Mouse (Mus musculus) bone marrow, adult 2 months (tissue): ENCODE measurements at regions not wholly inside any gene's neighbourhood (a gene's known extent, or its start where the extent isn't known, plus 50 kb on each side); places are given as distances from the start of the nearest gene placed in this dataset.

Source experiments
- H3K27ac ChIP-seq: fragments of 200-500 bp; 2 replicates; pipeline ENCODE4 v1.5.1; 2012; ENCODE audit warnings: low read depth, mild to moderate bottlenecking, control low read depth, inconsistent platforms, low read length; ENCODE audit not compliant: control insufficient read depth, poor library complexity, insufficient read depth
- H3K4me1 ChIP-seq: fragments of 200-500 bp; 2 replicates; pipeline ENCODE4 v1.6.1; 2011; ENCODE audit warnings: low read length; ENCODE audit not compliant: control insufficient read depth, insufficient read depth
- H3K4me3 ChIP-seq: fragments of 200-500 bp; replicated peaks from 2 replicates; pipeline ENCODE3; 2011; ENCODE audit warnings: mild to moderate bottlenecking, low read depth, low read length, control low read depth; ENCODE audit not compliant: control insufficient read depth
- CTCF ChIP-seq: fragments of 200-500 bp; IDR thresholded peaks from 2 replicates; pipeline ENCODE4 v1.5.1; 2011; ENCODE audit warnings: low read length, control low read depth; ENCODE audit not compliant: control insufficient read depth, insufficient read depth
- POLR2A ChIP-seq: fragments of 200-500 bp; IDR thresholded peaks from 2 replicates; pipeline ENCODE4 v1.6.1; 2011; ENCODE audit warnings: low read depth, mild to moderate bottlenecking, control low read depth, low read length, borderline replicate concordance; ENCODE audit not compliant: control insufficient read depth
- WGBS: fragments of 180-500 bp; shearing (Covaris S2); methylation state at CpG from one replicate; pipeline ENCODE4 v1.1.7; 2018; 5-methylcytosine and 5-hydroxymethylcytosine counted together

GRCm38 (mm10) chr16:93392024-93392675 lies 211.7 kb downstream of the Setd4 start:
- H3K4me3 ChIP-seq: no peak overlapping the region
- no peak overlapping the region for H3K27ac ChIP-seq
- no peaks in the 10 kb centered on the region for H3K4me1 ChIP-seq
- 21% methylated on average over 16 of the region's 16 CpGs for WGBS
- TF ChIP-seq POLR2A: no peak
- no peak for TF ChIP-seq CTCF

DNA sequence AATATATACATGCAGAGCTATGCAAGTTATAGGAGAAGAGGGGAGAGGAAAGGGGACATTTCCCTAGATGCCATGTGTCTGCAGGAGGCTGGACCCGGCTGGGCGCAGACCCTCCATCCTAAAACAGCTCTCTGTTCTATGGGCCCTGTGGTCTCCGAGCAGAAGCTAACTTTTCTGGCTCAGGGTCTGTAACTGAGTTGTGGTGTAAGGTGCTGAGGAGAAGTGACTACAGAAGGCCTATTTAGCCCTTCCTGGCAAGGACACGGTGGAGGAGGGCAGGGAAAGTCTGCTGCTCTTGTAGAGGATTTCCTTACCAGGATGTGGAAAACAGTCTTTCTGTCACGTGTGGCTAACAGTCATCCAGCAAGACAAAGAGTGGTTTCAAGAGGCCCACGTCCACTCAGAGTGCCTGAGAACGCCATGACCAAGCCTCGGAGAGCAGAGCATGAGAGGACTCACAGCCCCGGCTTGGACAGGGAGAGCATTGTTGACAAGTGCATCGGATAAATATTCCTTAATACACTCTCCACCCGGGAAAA lies 216.2 kb downstream of the Setd4 start:
- TF ChIP-seq CTCF: no peak
- TF ChIP-seq POLR2A: no peak
- 61% methylated on average over 11 of the region's 11 CpGs for WGBS
- Histone ChIP-seq H3K27ac (no peak overlapping the region), H3K4me3 (no peak overlapping the region), H3K4me1 (no peaks in the 10 kb centered on the region)

- WGBS: 76% methylated on average over 8 of the region's 8 CpGs
- no peak overlapping the region for H3K27ac ChIP-seq
- TF ChIP-seq POLR2A (no peak), CTCF (no peak)
- no peak overlapping the region for H3K4me3 ChIP-seq
- H3K4me1 ChIP-seq: no peaks in the 10 kb centered on the region
Measured at GRCm38 (mm10) chr16:93384039-93384537, 219.8 kb downstream of the Setd4 start.

DNA sequence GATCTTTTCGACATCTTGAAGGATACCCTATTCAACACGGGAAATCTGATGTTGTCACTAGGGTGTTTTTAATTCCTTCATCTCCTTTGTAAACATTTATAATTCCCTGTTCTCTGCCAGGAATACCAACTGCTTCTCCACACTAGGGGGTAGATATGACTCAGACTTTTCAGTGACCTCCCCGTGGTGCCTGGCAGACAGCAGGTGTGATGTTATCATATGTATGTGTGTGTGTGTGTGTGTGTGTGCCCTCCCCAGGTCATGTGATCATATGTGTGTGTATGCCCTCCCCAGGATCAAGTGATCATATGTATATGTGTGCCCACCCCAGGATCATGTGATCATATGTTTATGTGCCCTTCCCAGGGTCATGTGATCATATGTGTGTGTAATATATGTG lies 220.9 kb downstream of the Setd4 start:
- no peak overlapping the region for H3K4me3 ChIP-seq
- H3K27ac ChIP-seq: no peak overlapping the region
- TF ChIP-seq CTCF (no peak), POLR2A (no peak)
- 68% methylated on average over 3 of the region's 3 CpGs for WGBS
- no peaks in the 10 kb centered on the region for H3K4me1 ChIP-seq

DNA sequence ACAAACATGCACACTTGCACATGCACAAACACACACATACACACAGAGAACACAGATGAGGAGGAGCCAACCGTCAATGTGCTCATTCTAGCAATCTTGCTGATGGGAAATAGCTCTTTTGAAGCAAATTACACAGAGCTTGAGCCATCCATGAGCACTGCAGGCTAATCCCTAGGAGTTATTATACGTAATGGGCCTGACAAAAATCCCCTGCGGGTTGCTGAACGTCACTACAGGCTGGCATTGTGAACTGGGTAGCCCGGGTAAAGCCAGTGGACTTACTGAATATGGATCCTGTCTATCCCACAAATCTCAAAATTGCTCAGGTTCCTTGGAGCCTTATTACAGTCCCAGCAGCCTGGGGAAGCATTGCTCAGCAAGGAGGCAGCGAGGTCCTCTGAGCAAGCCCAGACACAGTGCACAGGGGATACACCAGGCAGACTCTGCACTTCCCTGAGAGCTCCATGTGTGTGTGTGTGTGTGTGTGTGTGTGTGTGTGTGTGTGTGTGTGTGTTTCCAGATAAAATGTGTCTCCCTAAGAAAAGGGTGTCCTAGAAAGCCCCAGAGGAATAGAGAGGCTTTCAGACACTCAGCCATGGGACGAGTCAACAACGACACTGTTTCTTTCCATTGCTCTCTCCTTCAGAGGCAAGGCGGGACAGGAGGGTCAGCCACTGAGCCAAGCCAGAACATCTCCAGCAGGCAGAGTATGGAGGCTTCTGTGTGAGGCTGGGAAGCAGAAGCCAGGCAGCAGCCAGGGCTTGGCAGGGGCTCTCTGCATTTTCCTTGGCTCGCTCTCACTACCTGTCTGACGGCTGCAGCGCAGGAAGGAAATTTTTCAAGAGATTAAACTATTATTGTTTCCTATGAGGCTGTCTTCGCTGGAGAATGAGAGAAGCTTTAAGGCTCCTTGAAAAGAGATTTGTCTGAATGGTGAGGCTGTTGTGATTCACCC lies 222.9 kb downstream of the Setd4 start:
- TF ChIP-seq POLR2A (no peak), CTCF (no peak)
- H3K4me1 ChIP-seq: no peaks in the 10 kb centered on the region
- no peak overlapping the region for H3K27ac ChIP-seq
- no peak overlapping the region for H3K4me3 ChIP-seq
- 63% methylated on average over 13 of the region's 13 CpGs for WGBS

- WGBS: 45% methylated on average over 4 of the region's 4 CpGs
- TF ChIP-seq CTCF (no peak), POLR2A (no peak)
- no peak overlapping the region for H3K4me3 ChIP-seq
- H3K4me1 ChIP-seq: no peaks in the 10 kb centered on the region
- no peak overlapping the region for H3K27ac ChIP-seq
Measured at GRCm38 (mm10) chr16:93380117-93380516, 223.7 kb downstream of the Setd4 start.

DNA sequence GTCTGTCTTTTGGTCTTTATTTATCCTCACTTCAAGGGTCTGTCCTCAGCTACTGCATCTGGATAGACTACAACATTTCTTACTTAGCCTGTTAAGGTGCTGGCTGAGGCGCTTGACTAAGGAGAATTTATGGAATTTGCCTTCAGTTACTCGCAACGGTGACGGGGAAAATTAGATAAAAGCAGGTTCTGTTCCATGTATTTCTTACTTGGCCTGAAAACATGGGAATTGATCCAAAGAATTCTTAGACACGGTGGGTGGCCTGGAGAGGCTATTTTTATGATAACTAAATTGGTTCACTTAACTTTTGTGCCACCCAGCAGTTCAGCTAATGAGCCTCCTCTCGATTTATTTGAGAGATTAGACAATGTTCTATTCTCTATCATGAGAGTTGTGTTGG lies 224.3 kb downstream of the Setd4 start:
- no peak overlapping the region for H3K4me3 ChIP-seq
- 81% methylated on average over 6 of the region's 6 CpGs for WGBS
- no peak for TF ChIP-seq CTCF
- no peak for TF ChIP-seq POLR2A
- no peaks in the 10 kb centered on the region for H3K4me1 ChIP-seq
- H3K27ac ChIP-seq: no peak overlapping the region

- Histone ChIP-seq H3K4me3 (no peak overlapping the region), H3K4me1 (no peaks in the 10 kb centered on the region), H3K27ac (no peak overlapping the region)
- TF ChIP-seq CTCF: no peak
- no peak for TF ChIP-seq POLR2A
- WGBS: 72% methylated on average over 6 of the region's 6 CpGs
Measured at GRCm38 (mm10) chr16:93374669-93375068, 229.2 kb downstream of the Setd4 start.
